Mouse (Mus musculus) heart, embryonic 11.5 days (tissue): ENCODE results near the gene Olfr1040. TPM values are rescaled to one million over a fixed set of nuclear protein-coding genes. Genes with fewer than 3 reads are reported as not detected.

Source experiments
- polyA plus RNA-seq: library from polyadenylated mRNA; unstranded; fragments of >200 nt; fragmentation: Nextera tagmentation; extraction: Ambion mirVana; gene quantifications from 2 replicates; pipeline ENCODE4 v1.2.1, GENCODE M21; 2014

Olfr1040 gene
- polyA plus RNA-seq, 1 experiment from 2014 or later = not detected

Other genes starting within 250 kb of the Olfr1040 start
- not detected in 2 replicates for gene Olfr1024, start 241.7 kb downstream of the Olfr1040 start, polyA plus RNA-seq
- not detected in 2 replicates for gene Olfr1025-ps1, start 231.5 kb downstream of the Olfr1040 start, polyA plus RNA-seq
- not detected in 2 replicates for gene Olfr1026, start 225.2 kb downstream of the Olfr1040 start, polyA plus RNA-seq
- not detected in 2 replicates for gene Olfr1028, start 196.3 kb downstream of the Olfr1040 start, polyA plus RNA-seq
- not detected in 2 replicates for gene Olfr1029, start 172.8 kb downstream of the Olfr1040 start, polyA plus RNA-seq
- not detected in 2 replicates for gene Olfr1030, start 167.5 kb downstream of the Olfr1040 start, polyA plus RNA-seq
- gene Olfr1031, start 156.4 kb downstream of the Olfr1040 start, polyA plus RNA-seq = not detected in 2 replicates
- gene Olfr1032, start 141.2 kb downstream of the Olfr1040 start, polyA plus RNA-seq = not detected in 2 replicates
- 0.34 TPM in 1 of 2 replicates, not detected in the other for gene Olfr1033, start 126.1 kb downstream of the Olfr1040 start, polyA plus RNA-seq
- gene Olfr1034, start 100.9 kb downstream of the Olfr1040 start, polyA plus RNA-seq = not detected in 2 replicates
- not detected in 2 replicates for gene Olfr1036, start 72.7 kb downstream of the Olfr1040 start, polyA plus RNA-seq
- not detected in 2 replicates for gene Olfr1037, start 59.3 kb downstream of the Olfr1040 start, polyA plus RNA-seq
- not detected in 2 replicates for gene Olfr1039, start 10.8 kb downstream of the Olfr1040 start, polyA plus RNA-seq
- not detected in 2 replicates for gene Olfr1042, start 15.1 kb upstream of the Olfr1040 start, polyA plus RNA-seq
- not detected in 2 replicates for gene Olfr1043, start 20.8 kb upstream of the Olfr1040 start, polyA plus RNA-seq
- not detected in 2 replicates for gene Olfr1044, start 31.1 kb upstream of the Olfr1040 start, polyA plus RNA-seq
- gene Olfr52, start 39.0 kb upstream of the Olfr1040 start, polyA plus RNA-seq = not detected in 2 replicates
- not detected in 2 replicates for gene Olfr1045, start 56.3 kb upstream of the Olfr1040 start, polyA plus RNA-seq
- gene Olfr1046, start 72.6 kb upstream of the Olfr1040 start, polyA plus RNA-seq = not detected in 2 replicates
- not detected in 2 replicates for gene Olfr1047, start 84.7 kb upstream of the Olfr1040 start, polyA plus RNA-seq
- not detected in 2 replicates for gene Olfr1048, start 93.6 kb upstream of the Olfr1040 start, polyA plus RNA-seq
- gene Olfr1049, start 111.6 kb upstream of the Olfr1040 start, polyA plus RNA-seq = not detected in 2 replicates
- gene Olfr1051, start 132.4 kb upstream of the Olfr1040 start, polyA plus RNA-seq = not detected in 2 replicates
- gene Olfr1052, start 145.7 kb upstream of the Olfr1040 start, polyA plus RNA-seq = not detected in 2 replicates
- not detected in 2 replicates for gene Olfr1053, start 168.6 kb upstream of the Olfr1040 start, polyA plus RNA-seq
- not detected in 2 replicates for gene Olfr1054, start 188.7 kb upstream of the Olfr1040 start, polyA plus RNA-seq
- gene Olfr1055, start 203.6 kb upstream of the Olfr1040 start, polyA plus RNA-seq = not detected in 2 replicates
- not detected in 2 replicates for gene Olfr1056, start 215.7 kb upstream of the Olfr1040 start, polyA plus RNA-seq
- not detected in 2 replicates for gene Olfr1057, start 231.7 kb upstream of the Olfr1040 start, polyA plus RNA-seq
- not detected in 2 replicates for gene Olfr1058, start 241.8 kb upstream of the Olfr1040 start, polyA plus RNA-seq